ENCODE assay signal across 8 mouse cellular contexts in genomic region chr9:75632902-75633301, GRCm38 (mm10). TPM values are rescaled to one million over a fixed set of nuclear protein-coding genes. Genes with fewer than 3 reads are reported as not detected.
A peak's percentile ranks its signal among the peaks of the same experiment; 100 is the strongest.
DNase-seq lines count a peak whose midpoint lies in the region; ATAC-seq lines count a peak whose summit lies in the region.

No protein-coding gene starts in this region.

- H3K27ac ChIP-seq in forebrain, embryonic 10.5 days = no peak overlapping the region
- H3K27ac ChIP-seq in forebrain, embryonic 16.5 days (ENCODE audit: low read length) = no peak overlapping the region
- 0 out of 2 replicates have a peak overlapping the region, but pooled peaks have one; percentile 41 for H3K27ac ChIP-seq in embryonic facial prominence, embryonic 12.5 days
- H3K27ac ChIP-seq in midbrain, embryonic 14.5 days (replicated peaks; ENCODE audit: low read depth, low read length) = 0 out of 2 replicates have a peak overlapping the region, but pooled peaks have one; percentile 45

- H3K4me2 ChIP-seq in forebrain, embryonic 16.5 days (ENCODE audit: low read length) = no peak overlapping the region
- no peak overlapping the region for H3K4me2 ChIP-seq in embryonic facial prominence, embryonic 12.5 days (replicated peaks)
- H3K4me2 ChIP-seq in midbrain, embryonic 14.5 days (ENCODE audit: low read length) = no peak overlapping the region

- no peaks in the 10 kb centered on the region for H3K36me3 ChIP-seq in forebrain, embryonic 10.5 days (replicated peaks)
- 0 out of 2 replicates have a peak, but pooled peaks cover under 1% of the 10 kb centered on the region for H3K36me3 ChIP-seq in forebrain, embryonic 16.5 days (ENCODE audit: control insufficient read depth, insufficient read depth)
- no peaks in the 10 kb centered on the region for H3K36me3 ChIP-seq in embryonic facial prominence, embryonic 12.5 days
- no peaks in the 10 kb centered on the region for H3K36me3 ChIP-seq in midbrain, embryonic 14.5 days (ENCODE audit: control insufficient read depth, insufficient read depth, low read length)

- H3K4me1 ChIP-seq in forebrain, embryonic 10.5 days = peaks cover 9% of the 10 kb centered on the region
- H3K4me1 ChIP-seq in forebrain, embryonic 16.5 days (replicated peaks; ENCODE audit: control insufficient read depth, insufficient read depth, low read length) = no peaks in the 10 kb centered on the region
- H3K4me1 ChIP-seq in embryonic facial prominence, embryonic 12.5 days = peaks cover 6% of the 10 kb centered on the region; the same call in 1 of the 2 replicates
- H3K4me1 ChIP-seq in midbrain, embryonic 14.5 days (ENCODE audit: control insufficient read depth, insufficient read depth, low read length) = no peaks in the 10 kb centered on the region

- H3K9ac ChIP-seq in forebrain, embryonic 16.5 days (replicated peaks; ENCODE audit: low read depth, low read length) = no peak overlapping the region
- no peak overlapping the region for H3K9ac ChIP-seq in embryonic facial prominence, embryonic 12.5 days
- no peak overlapping the region for H3K9ac ChIP-seq in midbrain, embryonic 14.5 days (replicated peaks; ENCODE audit: low read length)

- WGBS in forebrain, embryonic 10.5 days = 18% methylated on average over 1 of the region's 1 CpGs
- WGBS in forebrain, embryonic 16.5 days = 24% methylated on average over 1 of the region's 1 CpGs
- whole genome bisulfite sequencing in embryonic facial prominence, embryonic 12.5 days = 40% methylated on average over 1 of the region's 1 CpGs
- WGBS in midbrain, embryonic 14.5 days = 25% methylated on average over 1 of the region's 1 CpGs

- no peaks in the 10 kb centered on the region for H3K9me3 ChIP-seq in forebrain, embryonic 10.5 days
- no peaks in the 10 kb centered on the region for H3K9me3 ChIP-seq in forebrain, embryonic 16.5 days (ENCODE audit: control insufficient read depth, low read length)
- H3K9me3 ChIP-seq in embryonic facial prominence, embryonic 12.5 days = no peaks in the 10 kb centered on the region
- no peaks in the 10 kb centered on the region for H3K9me3 ChIP-seq in midbrain, embryonic 14.5 days (ENCODE audit: control insufficient read depth, low read length)

- ATAC-seq in forebrain, embryonic 16.5 days = no peak
- no peak for ATAC-seq in embryonic facial prominence, embryonic 12.5 days (ENCODE audit: insufficient number of reproducible peaks, insufficient read depth, low FRiP score, low TSS enrichment)
- no peak for ATAC-seq in midbrain, embryonic 14.5 days (ENCODE audit: low FRiP score, low TSS enrichment)

- intact Hi-C loops in gastrocnemius, postnatal 36 days (cut with DNase I) = no loop called here

- no peak overlapping the region for H3K4me3 ChIP-seq in forebrain, embryonic 10.5 days
- H3K4me3 ChIP-seq in forebrain, embryonic 16.5 days (replicated peaks; ENCODE audit: low read length) = no peak overlapping the region
- H3K4me3 ChIP-seq in embryonic facial prominence, embryonic 12.5 days = no peak overlapping the region
- no peak overlapping the region for H3K4me3 ChIP-seq in midbrain, embryonic 14.5 days (replicated peaks; ENCODE audit: low read depth, low read length)

- no peaks in the 10 kb centered on the region for H3K27me3 ChIP-seq in forebrain, embryonic 10.5 days (ENCODE audit: poor library complexity, severe bottlenecking)
- no peaks in the 10 kb centered on the region for H3K27me3 ChIP-seq in forebrain, embryonic 16.5 days (replicated peaks; ENCODE audit: control insufficient read depth, insufficient read depth, low read length)
- no peaks in the 10 kb centered on the region for H3K27me3 ChIP-seq in embryonic facial prominence, embryonic 12.5 days
- no peaks in the 10 kb centered on the region for H3K27me3 ChIP-seq in midbrain, embryonic 14.5 days (ENCODE audit: control insufficient read depth, insufficient read depth, low read length)

- DNase-seq in forebrain, embryonic 10.5 days (ENCODE audit: extremely low spot score, low spot score) = peak; percentile 37
- DNase-seq in retina, postnatal 1 day = peak; percentile 48
- no peak for DNase-seq in retina, embryonic 14.5 days (ENCODE audit: low spot score)
- peak; percentile 52 for DNase-seq in midbrain, embryonic 14.5 days
- DNase-seq in spleen, adult 12 weeks (ENCODE audit: low spot score) = no peak
- DNase-seq in gastrocnemius, postnatal 36 days = no peak

RNA-seq across cellular contexts. Expression of gene Lysmd2, which starts 7.4 kb away (rescaled TPM):
- polyA plus RNA-seq in forebrain, embryonic 10.5 days (2016; fragmentation: Nextera tagmentation; extraction: Ambion mirVana) = 8.9 and 11.4 TPM in 2 replicates
- 26.7 and 28.2 TPM in 2 replicates for polyA plus RNA-seq in forebrain, embryonic 16.5 days (2015; fragmentation: Nextera tagmentation; extraction: Ambion mirVana)
- polyA plus RNA-seq in embryonic facial prominence, embryonic 12.5 days (2016; fragmentation: Nextera tagmentation; extraction: Ambion mirVana) = 28.5 and 28.6 TPM in 2 replicates
- polyA plus RNA-seq in midbrain, embryonic 14.5 days (2014; fragmentation: Nextera tagmentation; extraction: Ambion mirVana) = 29.0 and 34.3 TPM in 2 replicates
- 1 to 10 TPM; 5.3 to 5.8 TPM for total RNA-seq in gastrocnemius, postnatal 36 days (2021)

RNA-seq across cellular contexts. Expression of gene Tmod2, which starts 21.8 kb away (rescaled TPM):
- 39.9 and 41.1 TPM in 2 replicates for polyA plus RNA-seq in forebrain, embryonic 10.5 days (2016; fragmentation: Nextera tagmentation; extraction: Ambion mirVana)
- polyA plus RNA-seq in forebrain, embryonic 16.5 days (2015; fragmentation: Nextera tagmentation; extraction: Ambion mirVana) = 252 and 274 TPM in 2 replicates
- polyA plus RNA-seq in embryonic facial prominence, embryonic 12.5 days (2016; fragmentation: Nextera tagmentation; extraction: Ambion mirVana) = 36.0 and 40.1 TPM in 2 replicates
- polyA plus RNA-seq in midbrain, embryonic 14.5 days (2014; fragmentation: Nextera tagmentation; extraction: Ambion mirVana) = 244 and 248 TPM in 2 replicates
- 1 to 10 TPM; 5.0 to 5.4 TPM for total RNA-seq in gastrocnemius, postnatal 36 days (2021)

RNA-seq across cellular contexts. Expression of gene Scg3, which starts 51.0 kb away (rescaled TPM):
- 12.7 and 15.1 TPM in 2 replicates for polyA plus RNA-seq in forebrain, embryonic 10.5 days (2016; fragmentation: Nextera tagmentation; extraction: Ambion mirVana)
- 114 and 125 TPM in 2 replicates for polyA plus RNA-seq in forebrain, embryonic 16.5 days (2015; fragmentation: Nextera tagmentation; extraction: Ambion mirVana)
- polyA plus RNA-seq in embryonic facial prominence, embryonic 12.5 days (2016; fragmentation: Nextera tagmentation; extraction: Ambion mirVana) = 8.5 and 10.8 TPM in 2 replicates
- 122 and 125 TPM in 2 replicates for polyA plus RNA-seq in midbrain, embryonic 14.5 days (2014; fragmentation: Nextera tagmentation; extraction: Ambion mirVana)
- 1 to 10 TPM; 1.3 TPM for total RNA-seq in gastrocnemius, postnatal 36 days (2021)

Comparison
In these comparisons a context has a peak if more than half of its experiments do, and no peak if none do; other contexts are left out.
1. DNase-seq: peak in forebrain, embryonic 10.5 days (single experiment), retina, postnatal 1 day (single experiment) and midbrain, embryonic 14.5 days (single experiment); none in retina, embryonic 14.5 days (single experiment), spleen, adult 12 weeks (single experiment) and gastrocnemius, postnatal 36 days (0 of 2).
2. H3K27ac ChIP-seq: peak in embryonic facial prominence, embryonic 12.5 days (single experiment) and midbrain, embryonic 14.5 days (single experiment); none in forebrain, embryonic 10.5 days (single experiment) and forebrain, embryonic 16.5 days (single experiment).